Mouse (Mus musculus) common myeloid progenitor, adult 5-6 weeks (primary cell): ENCODE results near the gene Metap1. TPM values are rescaled to one million over a fixed set of nuclear protein-coding genes. Genes with fewer than 3 reads are reported as not detected.

Source experiments
- total RNA-seq: library from RNA; stranded (forward); fragments of 200-1000, 187-1606 nt; gene quantifications from 2 replicates; pipeline ENCODE4 v1.2.3, GENCODE M21; 2017

Gene Metap1
- total RNA-seq, 1 experiment from 2014 or later: 61.1 TPM

Other genes starting within 250 kb of the Metap1 start
- gene Adh1, start 228.5 kb downstream of the Metap1 start, total RNA-seq: not detected in 2 replicates
- not detected in 2 replicates for gene Adh6a, start 176.2 kb downstream of the Metap1 start, total RNA-seq
- gene Adh6b, start 147.7 kb downstream of the Metap1 start, total RNA-seq: not detected in 2 replicates
- not detected in 2 replicates for gene Adh4, start 74.0 kb downstream of the Metap1 start, total RNA-seq
- gene Adh5, start 46.4 kb downstream of the Metap1 start, total RNA-seq: 139 and 141 TPM in 2 replicates
- 197 and 200 TPM in 2 replicates for gene Eif4e, start 36.7 kb upstream of the Metap1 start, total RNA-seq